8 mouse cellular contexts compared by ENCODE assay signal in genomic region chr19:5704163-5704800, GRCm38 (mm10). TPM values are rescaled to one million over a fixed set of nuclear protein-coding genes. Genes with fewer than 3 reads are reported as not detected.
DNase-seq lines count a peak whose midpoint lies in the region; ATAC-seq and TF ChIP-seq lines count a peak whose summit lies in the region.

TSS of gene Kcnk7 (plus strand) at chr19:5704367.

- H3K4me3 ChIP-seq in forebrain, embryonic 16.5 days (replicated peaks; ENCODE audit: low read length) = no peak within 1 kb of the TSS
- H3K4me3 ChIP-seq in forebrain, embryonic 11.5 days (ENCODE audit: low read depth, low read length) = no peak within 1 kb of the TSS
- no peak within 1 kb of the TSS for H3K4me3 ChIP-seq in hindbrain, embryonic 12.5 days
- H3K4me3 ChIP-seq in lung, postnatal 0 days (ENCODE audit: low read depth, low read length) = no peak within 1 kb of the TSS
- no peak within 1 kb of the TSS for H3K4me3 ChIP-seq in midbrain, embryonic 11.5 days (ENCODE audit: low read depth, low read length)

- WGBS in forebrain, embryonic 16.5 days = 77% methylated on average over 17 of the region's 17 CpGs
- WGBS in forebrain, embryonic 11.5 days = 81% methylated on average over 17 of the region's 17 CpGs
- 81% methylated on average over 17 of the region's 17 CpGs for WGBS in hindbrain, embryonic 12.5 days
- WGBS in lung, postnatal 0 days = 56% methylated on average over 17 of the region's 17 CpGs
- 77% methylated on average over 17 of the region's 17 CpGs for WGBS in midbrain, embryonic 11.5 days

- 0 out of 2 replicates have a peak, but pooled peaks have one; percentile 5 for ATAC-seq in forebrain, embryonic 16.5 days
- no peak for ATAC-seq in forebrain, embryonic 11.5 days (replicated peaks; ENCODE audit: low FRiP score)
- ATAC-seq in hindbrain, embryonic 12.5 days (ENCODE audit: low FRiP score) = no peak
- peak; percentile 56 for ATAC-seq in lung, postnatal 0 days
- no peak for ATAC-seq in midbrain, embryonic 11.5 days (ENCODE audit: low FRiP score)

- no peak for DNase-seq in forebrain, embryonic 11.5 days (ENCODE audit: low spot score)
- DNase-seq in CD4-positive, CD25-positive, alpha-beta regulatory T cell, adult 2 months (ENCODE audit: low read depth, low spot score) = peak; percentile 84
- DNase-seq in lung, postnatal 0 days (ENCODE audit: low spot score) = no peak
- DNase-seq in layer of hippocampus, adult 8-10 months (ENCODE audit: low spot score in 2 of 2) = no peak
- no peak for DNase-seq in midbrain, embryonic 11.5 days (ENCODE audit: low spot score, missing footprints)
- no peak for DNase-seq in cerebellum, adult 18-20 months

- H3K9ac ChIP-seq in forebrain, embryonic 16.5 days (replicated peaks; ENCODE audit: low read depth, low read length) = no peak within 1 kb of the TSS
- no peak within 1 kb of the TSS for H3K9ac ChIP-seq in forebrain, embryonic 11.5 days (ENCODE audit: low read length)
- no peak within 1 kb of the TSS for H3K9ac ChIP-seq in hindbrain, embryonic 12.5 days
- H3K9ac ChIP-seq in lung, postnatal 0 days (replicated peaks; ENCODE audit: low read depth) = no peak within 1 kb of the TSS
- no peak within 1 kb of the TSS; the same call in 1 of the 2 replicates for H3K9ac ChIP-seq in midbrain, embryonic 11.5 days (ENCODE audit: low read length)

- H3K4me2 ChIP-seq in forebrain, embryonic 16.5 days (ENCODE audit: low read length) = no peak within 1 kb of the TSS
- no peak within 1 kb of the TSS for H3K4me2 ChIP-seq in forebrain, embryonic 11.5 days (ENCODE audit: low read depth, low read length, severe bottlenecking)
- H3K4me2 ChIP-seq in hindbrain, embryonic 12.5 days (replicated peaks) = no peak within 1 kb of the TSS
- H3K4me2 ChIP-seq in lung, postnatal 0 days (replicated peaks; ENCODE audit: low read depth, low read length) = no peak within 1 kb of the TSS
- no peak within 1 kb of the TSS for H3K4me2 ChIP-seq in midbrain, embryonic 11.5 days

- no peak within 1 kb of the TSS; the same call in 1 of the 2 replicates for H3K27ac ChIP-seq in forebrain, embryonic 16.5 days (ENCODE audit: low read length)
- no peak within 1 kb of the TSS for H3K27ac ChIP-seq in forebrain, embryonic 11.5 days (ENCODE audit: low read depth, low read length)
- peak within 1 kb of the TSS; percentile 18; the same call in 1 of the 2 replicates for H3K27ac ChIP-seq in hindbrain, embryonic 12.5 days
- 0 out of 2 replicates have a peak within 1 kb of the TSS, but pooled peaks have one; percentile 26 for H3K27ac ChIP-seq in lung, postnatal 0 days (ENCODE audit: low read length)
- no peak within 1 kb of the TSS for H3K27ac ChIP-seq in midbrain, embryonic 11.5 days (ENCODE audit: low read depth, low read length)

- no peaks in the 10 kb centered on the region for H3K27me3 ChIP-seq in forebrain, embryonic 16.5 days (replicated peaks; ENCODE audit: control insufficient read depth, insufficient read depth, low read length)
- H3K27me3 ChIP-seq in forebrain, embryonic 11.5 days (ENCODE audit: control insufficient read depth, insufficient read depth, low read length) = no peaks in the 10 kb centered on the region
- H3K27me3 ChIP-seq in hindbrain, embryonic 12.5 days = no peaks in the 10 kb centered on the region
- no peaks in the 10 kb centered on the region for H3K27me3 ChIP-seq in lung, postnatal 0 days (replicated peaks; ENCODE audit: insufficient read depth, low read length)
- no peaks in the 10 kb centered on the region for H3K27me3 ChIP-seq in midbrain, embryonic 11.5 days (ENCODE audit: control insufficient read depth, insufficient read depth, low read length)

- H3K36me3 ChIP-seq in forebrain, embryonic 16.5 days (ENCODE audit: control insufficient read depth, insufficient read depth) = peaks cover 30% of the 10 kb centered on the region
- no peaks in the 10 kb centered on the region; the same call in 1 of the 2 replicates for H3K36me3 ChIP-seq in forebrain, embryonic 11.5 days (ENCODE audit: control insufficient read depth, insufficient read depth, low read length)
- H3K36me3 ChIP-seq in hindbrain, embryonic 12.5 days = peaks cover 69% of the 10 kb centered on the region
- peaks cover 38% of the 10 kb centered on the region for H3K36me3 ChIP-seq in lung, postnatal 0 days (ENCODE audit: insufficient read depth, low read length)
- peaks cover 24% of the 10 kb centered on the region for H3K36me3 ChIP-seq in midbrain, embryonic 11.5 days (ENCODE audit: control insufficient read depth, insufficient read depth, low read length)

- H3K9me3 ChIP-seq in forebrain, embryonic 16.5 days (ENCODE audit: control insufficient read depth, low read length) = no peaks in the 10 kb centered on the region
- no peaks in the 10 kb centered on the region for H3K9me3 ChIP-seq in forebrain, embryonic 11.5 days (ENCODE audit: control insufficient read depth, low read length)
- H3K9me3 ChIP-seq in hindbrain, embryonic 12.5 days (replicated peaks) = no peaks in the 10 kb centered on the region
- H3K9me3 ChIP-seq in lung, postnatal 0 days (ENCODE audit: low read length) = no peaks in the 10 kb centered on the region
- no peaks in the 10 kb centered on the region for H3K9me3 ChIP-seq in midbrain, embryonic 11.5 days (ENCODE audit: control insufficient read depth, low read length)

- TF ChIP-seq EP300 in lung, postnatal 0 days (IDR thresholded peaks at IDR 0.05) = no peak

- TF ChIP-seq CTCF in lung, postnatal 0 days (IDR thresholded peaks at IDR 0.05) = no peak

- no peaks in the 10 kb centered on the region for H3K4me1 ChIP-seq in forebrain, embryonic 16.5 days (replicated peaks; ENCODE audit: control insufficient read depth, insufficient read depth, low read length)
- H3K4me1 ChIP-seq in forebrain, embryonic 11.5 days (replicated peaks; ENCODE audit: control insufficient read depth, insufficient read depth, low read length) = no peaks in the 10 kb centered on the region
- peaks cover 9% of the 10 kb centered on the region for H3K4me1 ChIP-seq in hindbrain, embryonic 12.5 days
- H3K4me1 ChIP-seq in lung, postnatal 0 days (ENCODE audit: insufficient read depth, low read depth, low read length) = peaks cover 6% of the 10 kb centered on the region; the same call in 1 of the 2 replicates
- no peaks in the 10 kb centered on the region; the same call in 1 of the 2 replicates for H3K4me1 ChIP-seq in midbrain, embryonic 11.5 days (ENCODE audit: control insufficient read depth, insufficient read depth, low read length)

RNA-seq across cellular contexts. Expression of gene Kcnk7, which starts in this region (rescaled TPM):
- polyA plus RNA-seq in forebrain, embryonic 16.5 days (2015; fragmentation: Nextera tagmentation; extraction: Ambion mirVana) = 0.24 and 0.48 TPM in 2 replicates
- not detected in 2 replicates for polyA plus RNA-seq in forebrain, embryonic 11.5 days (2014; fragmentation: Nextera tagmentation; extraction: Ambion mirVana)
- polyA plus RNA-seq in hindbrain, embryonic 12.5 days (2016; fragmentation: Nextera tagmentation; extraction: Ambion mirVana) = not detected in 2 replicates
- polyA plus RNA-seq in lung, postnatal 0 days (2015; fragmentation: Nextera tagmentation; extraction: Ambion mirVana) = 0.87 and 1.3 TPM in 2 replicates
- under 1 TPM in 1 of 4 experiments, not detected in 3; 0.43 TPM for total RNA-seq in layer of hippocampus, adult 8-10 months (2022)
- polyA plus RNA-seq in midbrain, embryonic 11.5 days (2014; fragmentation: Nextera tagmentation; extraction: Ambion mirVana) = not detected in 2 replicates

Comparison
In these comparisons a context has a peak if more than half of its experiments do, and no peak if none do; other contexts are left out.
1. Peak in ATAC-seq in forebrain, embryonic 16.5 days; RNA of the gene not detected or under 1 TPM.
2. H3K27ac ChIP-seq: peak in hindbrain, embryonic 12.5 days (single experiment) and lung, postnatal 0 days (single experiment); none in forebrain, embryonic 16.5 days (single experiment), forebrain, embryonic 11.5 days (single experiment) and midbrain, embryonic 11.5 days (single experiment).